Mouse (Mus musculus) G1E-ER4 (cell line): ENCODE results near the gene Prdm16. TPM values are rescaled to one million over a fixed set of nuclear protein-coding genes. Genes with fewer than 3 reads are reported as not detected.

Experiments
- GATA1 ChIP-seq: IDR thresholded peaks from one replicate; pipeline ENCODE4 v1.8.0; 2012; ENCODE audit warnings: low read length, inconsistent platforms
- polyA plus RNA-seq: library from polyadenylated mRNA; stranded (reverse); fragments of >175 nt; gene quantifications from 2 replicates; pipeline ENCODE4 v1.2.3, GENCODE M21; 2012

Gene Prdm16
- polyA plus RNA-seq, 1 experiment = not detected

DNA sequence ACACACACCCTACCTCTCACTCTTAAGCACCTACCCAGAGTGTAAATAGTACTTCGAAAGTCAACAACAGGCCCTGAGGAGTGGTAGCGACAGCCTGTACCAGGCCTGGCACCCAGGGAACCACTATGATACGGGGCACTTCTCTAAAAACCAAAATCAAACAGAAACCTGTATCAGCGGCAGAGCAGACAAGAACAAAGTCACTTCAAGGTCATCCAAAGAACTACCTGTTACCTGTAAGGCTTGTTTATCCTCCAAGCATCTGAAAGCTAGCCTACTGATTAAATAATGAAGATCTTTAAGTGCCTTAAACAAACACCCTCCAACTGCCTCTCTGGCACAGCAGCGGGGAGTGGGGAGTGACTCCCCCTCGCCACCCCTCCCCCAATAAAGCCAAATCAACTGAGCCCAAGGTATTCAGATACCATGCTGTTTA lies 110.3 kb downstream of the Prdm16 start:
- no peak for TF ChIP-seq GATA1

DNA sequence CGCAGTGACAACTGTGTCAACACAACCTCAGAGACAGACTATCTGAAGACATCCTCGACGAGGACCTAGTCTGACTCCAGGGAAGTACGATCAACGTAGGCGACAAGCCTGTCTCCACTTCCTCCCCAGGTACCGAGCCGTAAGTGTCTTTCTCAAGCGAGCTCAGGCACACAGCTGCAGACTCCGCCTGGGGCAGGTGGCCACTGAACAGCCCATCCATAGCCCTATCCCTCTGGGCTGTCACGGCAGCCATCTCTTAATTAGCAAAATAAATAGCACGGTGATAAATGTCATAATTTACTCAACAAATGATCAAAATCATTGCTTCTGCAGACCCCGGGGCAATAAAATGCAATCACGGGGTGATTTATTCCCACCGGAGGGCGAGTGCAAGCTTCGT lies 112.8 kb downstream of the Prdm16 start:
- TF ChIP-seq GATA1 = no peak

DNA sequence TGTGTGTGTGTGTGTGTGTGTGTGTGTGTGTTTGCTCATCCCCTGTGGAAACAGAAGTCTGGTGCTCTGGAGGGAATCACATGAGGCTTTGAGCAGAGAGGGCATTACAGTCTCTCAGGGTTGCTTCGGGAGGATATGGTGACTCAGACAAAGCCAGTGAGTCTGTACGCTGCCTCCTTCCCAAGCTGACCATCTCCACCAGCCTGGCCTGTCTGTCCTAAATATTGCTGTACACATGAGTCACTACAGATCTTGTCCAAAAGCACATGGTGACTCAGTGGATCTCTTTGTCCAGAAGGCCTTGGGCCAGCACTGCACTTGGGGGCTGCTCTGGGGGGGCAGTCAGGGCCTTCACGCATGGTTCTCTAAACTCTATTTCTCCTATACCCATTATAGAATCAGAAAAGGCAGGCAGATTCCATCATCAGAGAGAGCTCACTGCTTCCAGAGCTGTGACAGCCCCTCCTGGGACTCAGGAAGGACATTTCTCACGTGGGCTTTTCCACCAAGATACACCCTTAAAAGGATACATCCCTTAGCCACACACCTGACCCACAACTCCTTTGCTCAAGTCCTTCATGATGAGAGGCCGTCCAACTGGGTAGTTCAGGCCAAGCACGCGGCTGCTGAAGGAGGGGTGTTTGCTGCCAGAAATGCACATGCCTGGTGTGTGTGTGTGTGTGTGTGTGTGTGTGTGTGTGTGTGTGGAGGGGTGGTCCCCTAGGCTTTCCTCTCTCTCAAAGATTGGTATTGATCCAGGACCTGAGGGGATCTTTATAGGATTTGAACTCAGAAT lies 114.6 kb downstream of the Prdm16 start:
- no peak for TF ChIP-seq GATA1

DNA sequence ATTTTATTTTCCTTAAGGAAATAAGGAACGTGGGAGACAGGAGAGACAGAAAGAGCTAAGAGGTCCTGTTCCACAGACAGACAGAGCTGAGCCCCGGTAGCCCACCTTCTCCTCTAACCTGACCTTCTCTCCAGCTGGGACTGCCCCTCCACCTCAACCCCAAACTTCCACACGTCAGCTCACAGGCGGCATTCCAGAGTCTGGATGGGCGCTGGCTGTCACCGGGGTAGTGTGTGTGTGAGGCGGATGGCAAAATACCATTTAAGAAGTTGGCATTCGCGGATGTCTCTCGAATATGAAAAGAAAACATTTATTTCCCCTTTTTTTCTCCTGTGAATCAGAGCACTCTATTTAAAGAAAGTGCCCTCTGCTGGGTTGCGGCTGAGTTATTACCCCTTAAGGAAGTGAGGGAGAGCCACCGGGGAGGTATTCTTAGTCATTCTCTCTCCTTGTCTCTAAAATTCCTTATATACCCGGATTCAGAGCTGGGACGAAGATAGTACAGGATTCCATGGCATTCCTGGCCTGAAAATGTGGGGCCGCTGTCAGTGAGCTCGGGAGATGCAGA lies 117.1 kb downstream of the Prdm16 start:
- TF ChIP-seq GATA1 = no peak

DNA sequence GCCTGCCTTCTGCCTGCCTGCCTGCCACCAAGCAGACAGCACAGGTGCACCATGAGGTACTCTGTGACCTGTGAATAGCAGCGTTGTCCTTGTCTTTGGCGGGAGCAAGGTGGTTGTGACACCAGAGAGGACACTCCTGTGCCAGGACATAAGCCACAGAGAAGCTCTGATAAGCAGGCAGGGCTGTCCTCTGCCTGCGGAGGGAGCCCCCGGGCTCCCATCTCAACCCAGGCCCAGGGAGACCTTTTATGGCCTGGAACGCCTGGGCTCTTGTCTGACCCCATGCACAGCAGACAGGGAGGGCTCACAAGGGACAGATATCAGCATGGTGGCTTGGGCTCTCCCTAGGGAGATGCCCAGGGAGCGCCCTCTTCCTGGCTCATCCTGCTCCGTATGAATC lies 118.7 kb downstream of the Prdm16 start:
- no peak for TF ChIP-seq GATA1

DNA sequence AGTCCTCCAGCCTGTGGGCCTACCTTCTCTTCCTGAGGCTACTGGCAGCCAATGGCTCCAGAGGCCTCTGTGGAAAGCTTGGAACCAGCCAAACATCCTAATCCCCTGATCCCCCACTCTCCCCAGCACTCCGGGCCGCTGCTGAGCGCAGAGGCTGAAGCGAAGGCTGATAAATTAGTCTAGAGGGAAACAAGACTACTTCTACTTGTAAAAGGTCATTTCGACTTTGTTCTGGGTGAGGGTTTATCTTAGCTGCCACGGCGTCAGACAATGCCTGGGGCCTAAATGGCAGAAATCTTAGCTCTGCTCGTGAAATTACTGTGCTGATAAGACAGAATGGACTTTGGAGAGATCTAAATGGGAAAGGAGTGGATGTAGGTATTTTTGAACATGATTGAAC lies 120.2 kb downstream of the Prdm16 start:
- no peak for TF ChIP-seq GATA1

DNA sequence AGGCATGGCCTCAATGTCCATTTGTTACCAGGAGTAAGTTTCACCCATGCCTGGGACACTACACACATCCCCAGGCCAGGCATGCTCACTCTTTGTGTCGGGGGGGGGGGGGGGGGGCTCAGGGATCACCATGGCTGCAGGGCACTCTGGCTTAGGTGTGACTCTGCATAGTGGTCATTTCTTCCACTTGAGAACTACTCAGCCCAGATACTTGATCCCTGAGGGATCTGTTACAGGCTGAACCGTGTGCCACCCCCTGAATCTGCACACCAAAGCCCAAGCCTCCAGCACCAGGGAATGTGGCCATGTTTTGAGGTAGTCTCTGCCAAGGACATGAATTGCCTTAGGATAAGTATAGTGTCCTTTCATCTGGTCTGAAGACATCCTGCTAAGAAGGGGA lies 123.0 kb downstream of the Prdm16 start:
- no peak for TF ChIP-seq GATA1

DNA sequence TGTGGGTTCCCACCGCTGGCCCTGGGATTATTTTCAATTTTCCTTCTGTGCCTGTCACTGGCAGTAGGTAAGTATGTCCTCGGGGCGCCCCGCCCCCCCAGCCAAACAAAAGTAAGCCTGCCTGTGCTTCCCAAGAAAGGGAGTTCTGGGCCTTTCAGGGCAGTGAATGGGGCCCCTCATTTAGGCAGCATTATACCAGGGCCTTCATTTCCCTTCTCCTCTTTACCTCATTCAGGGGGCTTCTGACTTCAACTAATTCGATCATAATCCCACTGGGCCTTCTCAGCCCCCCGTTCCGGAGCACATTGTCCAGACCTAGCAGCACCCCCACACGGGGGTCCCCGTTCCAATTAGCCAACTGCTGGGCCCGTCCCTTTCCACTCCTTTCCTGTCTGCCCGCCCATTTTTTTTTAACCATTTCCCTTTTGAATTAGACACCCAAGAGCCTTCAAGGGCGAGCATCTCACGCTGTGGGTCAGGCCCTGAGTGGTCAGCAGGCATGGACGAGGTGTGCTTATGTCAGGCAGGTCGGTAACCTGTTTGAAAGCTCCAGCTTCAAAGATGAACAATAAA lies 124.1 kb downstream of the Prdm16 start:
- TF ChIP-seq GATA1 = no peak

DNA sequence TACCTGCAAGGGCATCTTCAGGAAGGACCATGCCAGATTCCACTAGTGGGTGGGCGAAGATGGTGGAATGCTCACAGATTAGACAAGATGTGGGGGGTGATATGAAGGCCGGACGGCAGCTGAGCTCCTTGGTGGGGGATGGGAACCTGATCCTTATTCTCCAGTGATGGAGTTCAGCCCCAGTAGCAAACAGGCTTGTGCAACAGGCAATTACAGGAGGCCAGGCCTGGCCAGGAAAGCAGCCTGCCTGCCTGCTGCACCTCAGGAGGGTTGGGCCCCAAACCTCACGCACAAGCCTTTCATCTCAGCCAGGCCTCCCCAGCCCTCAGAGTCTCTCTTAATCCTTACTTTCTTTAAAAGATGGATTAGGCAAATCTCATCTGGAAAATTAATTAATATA lies 124.9 kb downstream of the Prdm16 start:
- no peak for TF ChIP-seq GATA1

DNA sequence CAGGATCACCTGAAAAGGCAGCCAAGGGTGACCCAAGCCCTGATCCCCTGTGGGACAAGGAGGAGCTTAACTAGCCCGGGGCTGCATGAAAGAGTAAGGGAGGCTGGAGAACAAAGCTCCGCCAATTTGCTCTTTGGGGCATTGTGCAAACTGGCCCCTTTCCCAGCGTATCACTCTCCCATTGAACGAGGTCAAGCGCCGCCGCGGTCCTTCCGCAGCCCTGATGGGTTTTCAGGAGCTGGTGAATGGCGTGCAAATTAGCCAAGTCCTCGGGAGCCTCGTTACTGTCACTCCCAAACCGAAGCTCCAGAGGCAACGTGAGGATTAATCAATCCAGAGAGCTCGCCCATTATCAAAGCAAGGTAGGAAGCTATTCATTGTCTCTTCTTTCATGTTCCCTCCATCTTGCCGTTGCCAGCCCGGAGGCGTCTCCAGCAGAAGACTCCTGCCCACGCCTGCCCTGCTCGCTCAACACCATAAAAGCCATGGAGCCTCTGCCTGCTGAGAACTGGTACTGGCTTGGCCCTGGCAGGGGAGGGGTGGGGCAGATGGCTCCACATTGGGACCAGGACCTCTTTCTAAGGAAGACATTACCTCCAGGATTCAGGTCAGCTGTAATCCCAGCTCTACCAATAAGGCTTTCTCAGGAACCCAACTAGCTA lies 129.8 kb downstream of the Prdm16 start:
- no peak for TF ChIP-seq GATA1

DNA sequence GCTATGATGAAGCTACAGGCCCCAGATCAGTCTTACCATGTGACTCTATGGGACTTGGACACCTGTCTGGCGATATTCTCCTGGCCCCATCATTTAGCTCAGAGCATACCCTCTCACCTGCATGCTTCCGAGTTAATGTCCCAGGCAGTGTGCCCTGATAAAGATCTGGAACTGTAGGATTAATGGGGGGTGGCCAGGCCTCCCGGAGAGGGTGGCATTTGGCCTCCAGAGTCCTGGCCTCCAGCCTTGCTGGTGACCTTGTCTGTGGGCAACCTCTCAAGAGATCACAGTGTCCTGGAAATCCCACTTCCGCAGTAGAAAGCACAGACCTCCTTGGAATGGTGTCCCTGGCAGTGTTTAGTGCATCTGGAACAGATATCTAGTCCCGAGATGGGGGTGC lies 131.4 kb downstream of the Prdm16 start:
- no peak for TF ChIP-seq GATA1

DNA sequence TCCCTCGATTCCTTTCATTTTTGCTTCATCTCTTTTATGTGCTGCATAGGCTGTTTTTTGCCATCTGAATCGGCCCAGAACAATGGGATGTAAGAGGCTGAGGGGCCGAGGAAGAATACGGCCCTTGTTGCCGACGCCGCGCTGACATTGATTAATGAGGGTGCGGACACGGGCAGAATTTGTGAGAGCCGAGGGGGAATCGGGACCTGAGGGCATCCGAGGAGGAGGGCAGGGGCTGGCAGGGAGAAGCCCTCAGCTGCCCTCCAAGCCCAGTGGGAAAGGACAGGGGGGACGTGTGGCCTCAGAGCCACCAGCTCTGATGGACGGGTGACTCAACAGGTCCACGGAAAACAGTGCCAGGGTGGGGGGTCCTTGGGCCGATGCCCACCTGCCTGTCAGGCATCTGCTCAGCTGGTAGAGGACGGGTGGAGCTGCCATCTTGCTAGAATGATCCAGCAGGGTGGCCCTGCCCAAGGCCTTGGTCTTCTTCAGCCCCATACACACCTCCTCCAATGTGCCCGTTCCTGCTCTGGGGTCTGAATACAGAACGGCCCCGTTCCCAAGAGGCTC lies 133.3 kb downstream of the Prdm16 start:
- no peak for TF ChIP-seq GATA1

DNA sequence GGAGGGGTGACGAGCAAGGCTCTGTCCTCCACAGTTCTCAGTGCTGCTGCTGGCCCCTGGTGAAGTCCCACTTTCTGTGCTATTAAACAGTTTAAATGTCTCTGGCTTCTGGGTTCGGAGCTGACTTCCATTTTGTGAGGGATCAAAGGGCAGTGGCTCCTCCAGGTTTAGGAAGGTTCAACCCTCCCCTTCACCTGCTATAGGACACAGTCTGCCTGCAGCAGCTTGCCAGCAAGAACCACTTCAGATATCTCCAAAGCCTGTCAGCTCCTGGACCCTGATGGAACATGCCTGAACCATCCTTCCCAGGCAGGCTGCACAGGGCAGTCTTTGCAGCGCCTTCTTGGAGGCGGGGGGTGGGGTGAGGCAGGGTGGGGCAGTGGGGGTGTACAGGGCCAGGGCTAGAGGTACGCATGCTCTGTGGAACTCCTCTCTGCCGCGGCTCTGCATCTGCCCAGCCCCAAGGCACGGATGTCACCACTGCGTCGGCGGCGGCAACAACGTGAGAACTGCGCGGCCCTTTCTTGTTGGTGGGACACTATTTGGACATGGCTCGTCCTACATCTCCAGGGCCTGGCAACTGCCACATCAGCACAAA lies 134.2 kb downstream of the Prdm16 start:
- no peak for TF ChIP-seq GATA1

DNA sequence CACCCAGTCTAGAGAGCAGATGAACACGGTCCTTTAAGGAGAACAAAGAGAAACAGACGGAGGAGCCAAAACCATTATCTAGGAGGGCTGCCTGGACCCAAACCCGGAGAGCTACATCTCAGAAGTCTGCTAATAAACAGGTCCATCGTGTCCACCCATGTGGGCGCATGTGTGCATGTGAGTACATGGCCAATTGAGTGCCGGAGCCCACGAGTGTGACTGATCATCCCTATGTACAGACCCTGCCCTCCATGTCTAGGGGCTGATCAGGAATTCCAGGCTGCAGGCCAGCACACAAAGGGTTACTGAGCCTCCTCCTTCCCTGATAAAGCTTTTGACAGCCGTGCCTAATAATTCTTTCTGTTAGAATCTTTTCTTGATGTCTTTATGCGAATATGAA lies 136.0 kb downstream of the Prdm16 start:
- TF ChIP-seq GATA1 = no peak

DNA sequence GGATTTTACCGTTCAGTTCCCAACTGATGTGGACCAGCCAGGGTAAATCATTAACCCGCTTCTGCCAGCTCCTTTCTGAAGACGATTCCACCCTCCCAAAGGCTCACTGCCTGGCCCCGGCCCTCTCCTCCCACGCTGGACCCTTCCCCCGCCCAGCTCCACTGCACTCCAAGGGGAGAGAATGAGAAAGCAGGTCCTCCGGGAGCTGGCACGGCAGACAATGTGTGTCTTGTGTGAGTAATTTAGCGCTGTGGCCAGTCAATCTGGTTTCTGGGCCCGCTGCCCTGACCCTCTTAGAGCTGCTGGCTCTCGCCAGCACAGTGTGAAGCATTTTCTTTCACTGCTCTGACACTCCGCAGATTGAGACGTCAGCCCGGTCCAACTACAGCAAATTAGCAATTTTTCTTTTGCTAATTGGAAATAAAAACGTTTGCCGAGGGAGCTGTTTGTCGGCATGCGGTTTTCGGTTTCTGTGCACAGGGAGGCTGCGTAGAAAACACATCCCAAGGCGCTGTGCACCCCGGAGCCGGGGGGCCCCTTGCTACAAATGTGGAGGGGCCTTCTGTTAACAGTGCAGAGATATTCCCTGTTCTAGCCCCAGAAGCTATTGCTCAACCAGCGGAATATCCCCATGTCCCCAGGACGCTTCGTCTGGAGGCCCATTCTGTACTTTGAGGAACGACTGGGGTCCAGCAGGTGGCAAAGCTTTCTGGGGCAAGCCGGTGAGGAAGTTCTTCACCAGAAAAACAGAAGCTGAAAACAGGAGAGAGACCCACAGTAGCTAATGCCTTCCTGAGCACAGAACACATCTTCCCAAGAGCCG lies 136.8 kb downstream of the Prdm16 start:
- no peak for TF ChIP-seq GATA1
